36 mouse cellular contexts compared by ENCODE assay signal in the genomic region with DNA sequence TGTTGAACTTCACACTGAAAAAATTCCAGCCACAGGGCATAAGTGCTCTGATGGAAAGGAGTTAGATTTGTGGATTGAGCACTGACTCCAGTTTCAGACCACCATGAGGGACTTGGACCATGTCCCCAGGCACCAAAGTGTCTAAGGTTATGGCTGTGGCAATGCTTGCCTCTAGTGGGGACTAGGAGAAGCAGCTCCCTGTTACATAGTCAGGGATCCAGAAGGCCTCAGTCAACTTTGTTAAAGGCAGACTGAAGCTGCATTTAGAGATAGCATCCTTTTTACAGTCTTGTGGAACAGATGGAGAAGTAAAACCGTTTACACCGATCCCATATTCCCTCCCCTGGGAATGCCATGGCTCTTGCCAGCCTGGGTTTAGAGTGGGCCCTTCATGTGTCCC. TPM values are rescaled to one million over a fixed set of nuclear protein-coding genes. Genes with fewer than 3 reads are reported as not detected.
"Had no signal": no experiment of that assay in that cellular context is flagged by ENCODE, and none has a peak within 500 bp of the region (broad histone marks: within the 10 kb centered on the region; RNA-seq: fewer than 3 reads in every experiment).

No protein-coding gene starts in this region.

- H3K27ac ChIP-seq: gastrocnemius, adult 2 months; heart, embryonic 10.5 days; hindbrain, embryonic 10.5 days; hindbrain, embryonic 12.5 days; hindbrain, embryonic 14.5 days; intestine, embryonic 15.5 days; left cerebral cortex, adult 2 months; limb, embryonic 10.5 days; limb, embryonic 12.5 days; liver, embryonic 13.5 days had no signal

- H3K4me1 ChIP-seq: intestine, embryonic 15.5 days; limb, embryonic 10.5 days; limb, embryonic 12.5 days had no signal

- H3K9ac ChIP-seq: heart, embryonic 12.5 days; hindbrain, embryonic 12.5 days; hindbrain, embryonic 14.5 days; intestine, embryonic 15.5 days; limb, embryonic 12.5 days; liver, embryonic 13.5 days had no signal

- ATAC-seq: hindbrain, embryonic 16.5 days; inflammation-experienced regulatory T-cells, adult 6 months; intestine, embryonic 15.5 days; intestine, postnatal 0 days had no signal

- H3K27me3 ChIP-seq: hindbrain, embryonic 12.5 days; intestine, embryonic 15.5 days; limb, embryonic 12.5 days; liver, embryonic 13.5 days had no signal

- H3K36me3 ChIP-seq: heart, embryonic 10.5 days; heart, embryonic 12.5 days; hindbrain, embryonic 10.5 days; hindbrain, embryonic 12.5 days; intestine, embryonic 15.5 days; limb, embryonic 10.5 days; limb, embryonic 12.5 days; liver, embryonic 13.5 days had no signal

- H3K4me2 ChIP-seq: heart, embryonic 12.5 days; hindbrain, embryonic 12.5 days; hindbrain, embryonic 14.5 days; intestine, embryonic 15.5 days; limb, embryonic 12.5 days; liver, embryonic 11.5 days; liver, embryonic 13.5 days had no signal

- H3K4me3 ChIP-seq: gastrocnemius, adult 2 months; heart, embryonic 10.5 days; heart, embryonic 12.5 days; hindbrain, embryonic 10.5 days; hindbrain, embryonic 12.5 days; intestine, embryonic 15.5 days; left cerebral cortex, adult 2 months; limb, embryonic 10.5 days; limb, embryonic 12.5 days; liver, embryonic 13.5 days had no signal

- H3K9me3 ChIP-seq: heart, embryonic 10.5 days; heart, embryonic 12.5 days; hindbrain, embryonic 10.5 days; hindbrain, embryonic 12.5 days; intestine, embryonic 15.5 days; limb, embryonic 10.5 days; limb, embryonic 12.5 days; liver, embryonic 13.5 days had no signal

- DNase-seq: gastrocnemius, adult 2 months; gastrocnemius, postnatal 10 days; gastrocnemius, postnatal 25 days; heart, adult 18-20 months; heart, postnatal 10 days; heart, postnatal 4 days; kidney, adult 18-20 months; kidney, adult 8-10 months; kidney, postnatal 10 days; kidney, postnatal 25 days; kidney, postnatal 4 days; liver; liver, embryonic 13.5 days had no signal

RNA-seq across cellular contexts. Expression of a gene that starts 9.2 kb away (rescaled TPM):
- total RNA-seq: gastrocnemius, adult 2 months; gastrocnemius, postnatal 10 days; gastrocnemius, postnatal 25 days; gastrocnemius, postnatal 4 days; granulocyte monocyte progenitor cell, adult 5-6 weeks; heart, adult 18-20 months; heart, adult 8-10 months; heart, postnatal 10 days; heart, postnatal 25 days; heart, postnatal 4 days; layer of hippocampus, postnatal 10 days; layer of hippocampus, postnatal 25 days; left cerebral cortex, adult 2 months; left cerebral cortex, postnatal 14 days; left cerebral cortex, postnatal 36 days had no signal
- polyA plus RNA-seq: heart, embryonic 14.5 days; heart, embryonic 16.5 days; hindbrain, embryonic 14.5 days; hindbrain, embryonic 16.5 days; limb, embryonic 12.5 days had no signal

RNA-seq across cellular contexts. Expression of a gene that starts 24.0 kb away (rescaled TPM):
- total RNA-seq: gastrocnemius, adult 2 months; gastrocnemius, postnatal 10 days; gastrocnemius, postnatal 25 days; gastrocnemius, postnatal 4 days; granulocyte monocyte progenitor cell, adult 5-6 weeks; heart, adult 18-20 months; heart, adult 8-10 months; heart, postnatal 10 days; heart, postnatal 25 days; heart, postnatal 4 days; layer of hippocampus, postnatal 10 days; layer of hippocampus, postnatal 25 days; left cerebral cortex, adult 2 months; left cerebral cortex, postnatal 14 days; left cerebral cortex, postnatal 36 days had no signal
- polyA plus RNA-seq: heart, embryonic 12.5 days; heart, embryonic 14.5 days; hindbrain, embryonic 10.5 days; hindbrain, embryonic 12.5 days; hindbrain, embryonic 14.5 days; hindbrain, embryonic 16.5 days; limb, embryonic 10.5 days; limb, embryonic 12.5 days had no signal
